Mouse (Mus musculus): ENCODE data around the gene Gan.
A peak's percentile ranks its signal among the peaks of the same experiment; 100 is the strongest.

DNA sequence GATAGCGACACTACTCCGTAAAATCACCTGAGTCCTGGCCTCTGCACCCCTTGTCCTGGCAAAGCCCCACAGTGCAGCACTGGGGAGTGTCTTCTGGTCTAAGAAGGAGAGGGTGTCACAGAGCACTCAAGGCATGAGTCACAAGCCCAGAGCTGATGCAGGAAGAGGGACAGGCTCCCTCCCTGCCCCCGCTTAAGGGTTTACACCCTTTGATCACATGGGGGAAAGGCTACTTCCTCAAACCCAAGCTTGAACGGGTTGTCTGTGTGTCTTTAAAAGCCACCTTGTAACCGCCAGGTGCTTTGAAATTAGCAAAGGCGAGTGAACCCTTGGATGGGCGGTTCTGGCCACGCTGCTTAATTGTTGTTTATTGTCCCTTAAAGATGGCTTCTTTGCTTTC lies 36.7 kb upstream of the Gan start:
- no peak for TF ChIP-seq NRF1 (IDR thresholded peaks at IDR 0.05; ENCODE audit: insufficient read depth, low read depth, low read length, poor library complexity, severe bottlenecking)
- TF ChIP-seq MAX (IDR thresholded peaks at IDR 0.05; ENCODE audit: low read length), result peak; percentile 84
- TF ChIP-seq CTCF (IDR thresholded peaks at IDR 0.05 in 2 of 3, conservative IDR thresholded peaks at IDR 0.05 in 1 of 3; ENCODE audit: control insufficient read depth in 1 of 3, insufficient read depth in 1 of 3, low read depth in 2 of 3, low read length in 3 of 3, poor library complexity in 1 of 3, severe bottlenecking in 1 of 3), result no peak
- TF ChIP-seq MEF2A (IDR thresholded peaks at IDR 0.05; ENCODE audit: extremely low read depth, insufficient replicate concordance, low read depth, low read length, poor library complexity, severe bottlenecking), result no peak
- no peak for TF ChIP-seq RCOR1 (IDR thresholded peaks at IDR 0.05; ENCODE audit: low read depth, low read length)
- no peak for TF ChIP-seq POLR2AphosphoS2 (IDR thresholded peaks at IDR 0.05; ENCODE audit: low read length)
- no peak for TF ChIP-seq TCF12 (IDR thresholded peaks at IDR 0.05; ENCODE audit: low read depth, low read length)
- TF ChIP-seq POLR2A (IDR thresholded peaks at IDR 0.05; ENCODE audit: control insufficient read depth in 1 of 2, insufficient read depth in 1 of 2, low read depth in 1 of 2, low read length in 2 of 2, poor library complexity in 1 of 2), result peak; percentile 33 to 65; a peak in 2 of 4 replicates
- TF ChIP-seq USF2 (IDR thresholded peaks at IDR 0.05; ENCODE audit: borderline replicate concordance in 1 of 2, insufficient read depth in 1 of 2, low read depth in 1 of 2, low read length in 2 of 2), result peak in 1 of 2 experiments; percentile 42; a peak in 1 of 4 replicates
- TF ChIP-seq TAL1 (IDR thresholded peaks at IDR 0.05; ENCODE audit: low read length), result no peak
- peak; percentile 80 for TF ChIP-seq TBP (IDR thresholded peaks at IDR 0.05; ENCODE audit: low read depth, low read length)
- peak; percentile 52 to 70 for TF ChIP-seq EP300 (IDR thresholded peaks at IDR 0.05; ENCODE audit: low read depth in 1 of 2, low read length in 2 of 2)
- no peak for TF ChIP-seq MYB (IDR thresholded peaks at IDR 0.05; ENCODE audit: low read depth, low read length)
- TF ChIP-seq MAZ (IDR thresholded peaks at IDR 0.05; ENCODE audit: low read depth, low read length), result no peak; the same call in 1 of the 2 replicates

Data from MEL (cell line).